Mouse (Mus musculus): ENCODE results near the gene Fgb. TPM values are rescaled to one million over a fixed set of nuclear protein-coding genes. Genes with fewer than 3 reads are reported as not detected.

Gene Fgb
- polyA plus RNA-seq, 1 experiment: 0.24 TPM

GRCm38 (mm10) chr3:83055281-83056038, 5.8 kb upstream of the Fgb start, which contains the start of gene Plrg1:
Plrg1 (plus strand) TSS chr3:83055522.
- Histone ChIP-seq H3K4me1 (ENCODE audit: control insufficient read depth, insufficient read depth, low read length) (no peaks in the 10 kb centered on the region; the same call in 1 of the 2 replicates), H3K4me3 (replicated peaks; ENCODE audit: extremely low read depth, low read depth, low read length) (peak within 1 kb of the TSS; percentile 73)
- TF ChIP-seq CTCF (IDR thresholded peaks at IDR 0.05; ENCODE audit: insufficient read depth, low read length): no peak
- TF ChIP-seq POLR2A (IDR thresholded peaks at IDR 0.05; ENCODE audit: borderline replicate concordance, extremely low read depth, low read depth, low read length): peak; percentile 87
- peak; percentile 98 for DNase-seq
- WGBS: under 1% methylated on average over 61 of the region's 61 CpGs

DNA sequence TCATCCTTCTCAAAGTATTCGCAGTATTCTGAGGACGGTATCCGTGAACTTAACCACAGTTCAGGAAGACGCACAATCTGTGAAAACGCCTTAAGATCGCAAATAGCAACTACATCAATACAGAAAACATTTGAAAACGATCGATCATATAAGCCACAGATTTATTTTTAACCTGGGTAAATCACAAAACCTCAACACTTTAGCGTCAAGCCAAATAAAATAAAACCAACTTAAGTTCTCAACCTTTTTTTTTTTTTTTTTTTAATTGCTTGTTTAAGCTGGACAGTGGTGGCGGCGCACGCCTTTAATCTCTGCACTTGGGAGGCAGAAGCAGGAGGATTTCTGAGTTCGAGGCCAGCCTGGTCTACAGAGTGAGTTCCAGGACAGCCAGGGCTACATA, 5.1 kb upstream of the Fgb start:
- Histone ChIP-seq H3K4me3 (replicated peaks; ENCODE audit: extremely low read depth, low read depth, low read length) (peak overlapping the region; percentile 32), H3K4me1 (ENCODE audit: control insufficient read depth, insufficient read depth, low read length) (no peaks in the 10 kb centered on the region; the same call in 1 of the 2 replicates)
- whole genome bisulfite sequencing: 28% methylated on average over 13 of the region's 13 CpGs
- TF ChIP-seq POLR2A (IDR thresholded peaks at IDR 0.05; ENCODE audit: borderline replicate concordance, extremely low read depth, low read depth, low read length): no peak
- no peak for TF ChIP-seq CTCF (IDR thresholded peaks at IDR 0.05; ENCODE audit: insufficient read depth, low read length)
- no peak for DNase-seq

DNA sequence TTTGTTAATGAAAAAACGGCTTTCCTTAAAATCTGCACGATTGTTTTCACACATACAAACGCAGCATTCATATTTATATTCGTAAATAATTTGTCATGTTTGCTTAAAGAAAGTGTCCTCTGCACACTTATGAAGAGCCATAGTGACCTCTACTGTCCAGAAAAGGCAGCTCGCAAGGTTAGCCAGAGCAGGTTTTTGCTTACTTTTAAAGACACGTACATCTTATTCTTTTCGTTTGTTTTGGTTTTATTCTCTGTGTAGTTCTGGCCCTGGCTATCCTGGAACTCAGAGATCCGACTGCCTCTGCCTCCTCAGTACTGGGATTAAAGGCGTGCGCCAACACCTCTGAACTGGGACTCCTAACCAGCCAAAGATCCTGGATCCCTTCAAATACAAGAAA, 4.1 kb upstream of the Fgb start:
- DNase-seq: peak; percentile 20
- TF ChIP-seq CTCF (IDR thresholded peaks at IDR 0.05; ENCODE audit: insufficient read depth, low read length): peak; percentile 10; the same call in 1 of the 2 replicates
- no peak for TF ChIP-seq POLR2A (IDR thresholded peaks at IDR 0.05; ENCODE audit: borderline replicate concordance, extremely low read depth, low read depth, low read length)
- 20% methylated on average over 10 of the region's 10 CpGs for WGBS
- Histone ChIP-seq H3K4me3 (replicated peaks; ENCODE audit: extremely low read depth, low read depth, low read length) (no peak overlapping the region), H3K4me1 (ENCODE audit: control insufficient read depth, insufficient read depth, low read length) (no peaks in the 10 kb centered on the region; the same call in 1 of the 2 replicates)

GRCm38 (mm10) chr3:83053126-83053525, 3.5 kb upstream of the Fgb start:
- DNase-seq: no peak
- 85% methylated on average over 7 of the region's 7 CpGs for WGBS
- no peak for TF ChIP-seq POLR2A (IDR thresholded peaks at IDR 0.05; ENCODE audit: borderline replicate concordance, extremely low read depth, low read depth, low read length)
- TF ChIP-seq CTCF (IDR thresholded peaks at IDR 0.05; ENCODE audit: insufficient read depth, low read length): no peak

GRCm38 (mm10) chr3:83052102-83052501, 2.4 kb upstream of the Fgb start:
- DNase-seq: no peak
- no peaks in the 10 kb centered on the region; the same call in 1 of the 2 replicates for H3K4me1 ChIP-seq (ENCODE audit: control insufficient read depth, insufficient read depth, low read length)
- TF ChIP-seq POLR2A (IDR thresholded peaks at IDR 0.05; ENCODE audit: borderline replicate concordance, extremely low read depth, low read depth, low read length) (no peak), CTCF (IDR thresholded peaks at IDR 0.05; ENCODE audit: insufficient read depth, low read length) (no peak)
- WGBS: 70% methylated on average over 5 of the region's 5 CpGs
- no peak overlapping the region for H3K4me3 ChIP-seq (replicated peaks; ENCODE audit: extremely low read depth, low read depth, low read length)

More at GRCm38 (mm10) chr3:83053126-83053525, 3.5 kb upstream of the Fgb start:
- Histone ChIP-seq H3K4me3 (replicated peaks; ENCODE audit: extremely low read depth, low read depth, low read length) (no peak overlapping the region), H3K4me1 (ENCODE audit: control insufficient read depth, insufficient read depth, low read length) (no peaks in the 10 kb centered on the region; the same call in 1 of the 2 replicates)

DNA sequence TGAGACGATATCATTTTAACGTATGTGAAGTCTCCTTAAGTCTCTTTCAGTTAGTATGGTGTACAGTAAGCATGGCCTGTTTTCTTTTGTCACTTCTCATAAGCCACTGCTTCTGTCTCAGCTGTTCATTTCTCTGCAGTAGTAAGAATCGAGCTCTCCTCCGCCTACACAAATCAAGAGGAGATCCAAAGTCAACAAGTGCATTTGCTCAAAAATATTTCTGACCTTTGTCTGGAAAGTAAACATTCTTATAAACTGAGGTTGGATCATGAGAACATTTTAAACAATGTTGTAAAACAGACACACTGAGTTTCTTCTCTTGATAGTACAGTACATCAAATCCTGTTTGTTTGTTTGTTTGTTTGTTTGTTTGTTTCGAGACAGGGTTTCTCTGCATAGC, 998 bp upstream of the Fgb start:
- no peaks in the 10 kb centered on the region for H3K4me1 ChIP-seq (ENCODE audit: control insufficient read depth, insufficient read depth, low read length)
- DNase-seq: no peak
- 58% methylated on average over 5 of the region's 5 CpGs for whole genome bisulfite sequencing
- H3K4me3 ChIP-seq (replicated peaks; ENCODE audit: extremely low read depth, low read depth, low read length): no peak overlapping the region
- TF ChIP-seq POLR2A (IDR thresholded peaks at IDR 0.05; ENCODE audit: borderline replicate concordance, extremely low read depth, low read depth, low read length): no peak
- TF ChIP-seq CTCF (IDR thresholded peaks at IDR 0.05; ENCODE audit: insufficient read depth, low read length): no peak

- 84% methylated on average over 11 of the region's 11 CpGs for WGBS
- DNase-seq: no peak
These were observed 3.0 kb downstream of the Fgb start for GRCm38 (mm10) chr3:83046649-83047048.

GRCm38 (mm10) chr3:83042451-83042850, 7.2 kb downstream of the Fgb start:
- no peak for TF ChIP-seq CTCF (IDR thresholded peaks at IDR 0.05; ENCODE audit: insufficient read depth, low read length)
- no peak for TF ChIP-seq POLR2A (IDR thresholded peaks at IDR 0.05; ENCODE audit: borderline replicate concordance, extremely low read depth, low read depth, low read length)
- Histone ChIP-seq H3K4me1 (ENCODE audit: control insufficient read depth, insufficient read depth, low read length) (no peaks in the 10 kb centered on the region), H3K4me3 (replicated peaks; ENCODE audit: extremely low read depth, low read depth, low read length) (no peak overlapping the region)
- no peak for DNase-seq
- 84% methylated on average over 5 of the region's 5 CpGs for WGBS

More at GRCm38 (mm10) chr3:83046649-83047048, 3.0 kb downstream of the Fgb start:
- no peak for TF ChIP-seq POLR2A (IDR thresholded peaks at IDR 0.05; ENCODE audit: borderline replicate concordance, extremely low read depth, low read depth, low read length)
- no peak for TF ChIP-seq CTCF (IDR thresholded peaks at IDR 0.05; ENCODE audit: insufficient read depth, low read length)
- Histone ChIP-seq H3K4me3 (replicated peaks; ENCODE audit: extremely low read depth, low read depth, low read length) (no peak overlapping the region), H3K4me1 (ENCODE audit: control insufficient read depth, insufficient read depth, low read length) (no peaks in the 10 kb centered on the region)

DNA sequence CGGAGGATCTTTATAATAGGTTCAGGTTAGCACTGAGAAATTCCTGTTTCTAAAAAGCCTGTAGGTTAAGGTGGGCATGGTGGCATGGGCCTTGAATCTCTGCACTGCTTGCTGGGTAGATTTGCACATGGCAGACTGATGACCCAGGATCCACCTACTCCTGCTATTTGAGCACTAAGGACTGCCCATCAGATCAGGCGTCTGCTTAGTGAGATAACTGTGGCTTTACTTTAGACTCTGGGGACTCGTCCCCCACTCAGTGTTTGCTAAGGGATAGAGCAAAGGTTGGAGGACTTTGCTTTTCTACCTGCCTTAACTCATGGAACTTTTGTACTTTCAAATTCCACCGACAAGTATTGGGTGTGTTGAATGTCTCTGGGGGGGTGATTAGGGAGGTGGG, 10.0 kb downstream of the Fgb start:
- Histone ChIP-seq H3K4me1 (ENCODE audit: control insufficient read depth, insufficient read depth, low read length) (no peaks in the 10 kb centered on the region), H3K4me3 (replicated peaks; ENCODE audit: extremely low read depth, low read depth, low read length) (no peak overlapping the region)
- 65% methylated on average over 4 of the region's 4 CpGs for WGBS
- TF ChIP-seq CTCF (IDR thresholded peaks at IDR 0.05; ENCODE audit: insufficient read depth, low read length): no peak
- TF ChIP-seq POLR2A (IDR thresholded peaks at IDR 0.05; ENCODE audit: borderline replicate concordance, extremely low read depth, low read depth, low read length): no peak
- DNase-seq: no peak

DNA sequence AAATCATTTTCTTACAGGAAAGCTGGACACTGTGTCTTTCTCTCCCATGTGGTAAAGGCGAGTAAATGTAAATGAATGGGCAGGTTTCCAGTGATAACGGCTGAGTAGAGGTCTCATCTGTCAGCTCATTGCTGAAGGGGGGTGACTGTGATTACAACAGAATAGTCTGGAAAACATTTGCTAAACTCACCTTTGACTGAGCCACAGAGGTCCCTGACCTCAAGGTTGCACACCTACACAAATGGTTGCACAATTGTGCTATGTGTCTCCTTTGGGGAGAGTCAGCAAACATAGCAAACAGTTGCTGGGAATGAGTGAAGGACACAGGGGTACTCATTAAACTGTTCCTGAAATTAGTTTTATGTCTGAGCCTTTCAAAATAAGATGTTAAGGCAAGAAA, 10.8 kb downstream of the Fgb start:
- Histone ChIP-seq H3K4me1 (ENCODE audit: control insufficient read depth, insufficient read depth, low read length) (no peaks in the 10 kb centered on the region), H3K4me3 (replicated peaks; ENCODE audit: extremely low read depth, low read depth, low read length) (no peak overlapping the region)
- DNase-seq: no peak
- no peak for TF ChIP-seq CTCF (IDR thresholded peaks at IDR 0.05; ENCODE audit: insufficient read depth, low read length)
- no peak for TF ChIP-seq POLR2A (IDR thresholded peaks at IDR 0.05; ENCODE audit: borderline replicate concordance, extremely low read depth, low read depth, low read length)
- WGBS: 52% methylated on average over 2 of the region's 2 CpGs

Measured in lung, adult 2 months (tissue).